Mouse (Mus musculus) limb, embryonic 15.5 days (tissue): ENCODE data around the gene Mpzl2. TPM values are rescaled to one million over a fixed set of nuclear protein-coding genes. Genes with fewer than 3 reads are reported as not detected.

ENCODE experiments used
- ATAC-seq: fragments of 200-750 bp; cut with Nextera tagmentation; 2 replicates; pipeline ENCODE4 v1.8.0; 2017; ENCODE audit warnings: low read depth, moderate TSS enrichment; ENCODE audit not compliant: insufficient number of reproducible peaks, low FRiP score, low TSS enrichment
- H3K27ac ChIP-seq: fragments of 300-500 bp; sonication (generic); 2 replicates; pipeline ENCODE4 v1.5.1; 2015; ENCODE audit warnings: moderate library complexity, mild to moderate bottlenecking, inconsistent platforms
- H3K27me3 ChIP-seq: fragments of 300-500 bp; sonication (generic); 2 replicates; pipeline ENCODE4 v1.6.1; 2015; ENCODE audit warnings: inconsistent platforms
- H3K36me3 ChIP-seq: fragments of 300-500 bp; sonication (generic); 2 replicates; pipeline ENCODE4 v1.6.1; 2015; ENCODE audit warnings: inconsistent platforms
- H3K4me1 ChIP-seq: fragments of 300-500 bp; sonication (generic); 2 replicates; pipeline ENCODE4 v1.6.1; 2015; ENCODE audit warnings: inconsistent platforms
- H3K4me2 ChIP-seq: fragments of 300-500 bp; sonication (generic); 2 replicates; pipeline ENCODE4 v1.6.1; 2015; ENCODE audit warnings: mild to moderate bottlenecking, inconsistent platforms
- H3K4me3 ChIP-seq: fragments of 300-500 bp; sonication (generic); 2 replicates; pipeline ENCODE4 v1.5.1; 2015; ENCODE audit warnings: mild to moderate bottlenecking, inconsistent platforms
- H3K9ac ChIP-seq: fragments of 300-500 bp; sonication (generic); 2 replicates; pipeline ENCODE4 v1.6.1; 2015; ENCODE audit warnings: inconsistent platforms
- H3K9me3 ChIP-seq: fragments of 300-500 bp; sonication (generic); 2 replicates; pipeline ENCODE4 v1.6.1; 2016; ENCODE audit warnings: inconsistent platforms
- WGBS: fragments of 180-500 bp; shearing (Covaris S2); methylation state at CpG from one replicate; pipeline ENCODE4 v1.1.7; 2015; 5-methylcytosine and 5-hydroxymethylcytosine counted together
- polyA plus RNA-seq: library from polyadenylated mRNA; unstranded; fragments of >200 nt; fragmentation: Nextera tagmentation; extraction: Ambion mirVana; gene quantifications from 2 replicates; pipeline ENCODE4 v1.2.1, GENCODE M21; 2015

The Mpzl2 gene
- polyA plus RNA-seq, 1 experiment from 2014 or later = 46.0 TPM

- no peak overlapping the region for H3K4me3 ChIP-seq
- no peak overlapping the region for H3K9ac ChIP-seq
- H3K9me3 ChIP-seq = no peaks in the 10 kb centered on the region
- no peak for ATAC-seq
- H3K27ac ChIP-seq = no peak overlapping the region
- H3K36me3 ChIP-seq = no peaks in the 10 kb centered on the region
- no peaks in the 10 kb centered on the region; the same call in 1 of the 2 replicates for H3K27me3 ChIP-seq
- H3K4me2 ChIP-seq = no peak overlapping the region
- WGBS = 72% methylated on average over 3 of the region's 3 CpGs
- no peaks in the 10 kb centered on the region for H3K4me1 ChIP-seq
Measured at GRCm38 (mm10) chr9:45090811-45091210, 51.2 kb downstream of the Mpzl2 start.

- Histone ChIP-seq H3K9me3 (no peaks in the 10 kb centered on the region), H3K27me3 (no peaks in the 10 kb centered on the region; the same call in 1 of the 2 replicates), H3K9ac (no peak overlapping the region), H3K4me1 (no peaks in the 10 kb centered on the region), H3K36me3 (no peaks in the 10 kb centered on the region), H3K4me2 (no peak overlapping the region), H3K27ac (no peak overlapping the region), H3K4me3 (no peak overlapping the region)
- ATAC-seq = no peak
- WGBS = 59% methylated on average over 4 of the region's 4 CpGs
Measured at GRCm38 (mm10) chr9:45092641-45093040, 53.0 kb downstream of the Mpzl2 start.

DNA sequence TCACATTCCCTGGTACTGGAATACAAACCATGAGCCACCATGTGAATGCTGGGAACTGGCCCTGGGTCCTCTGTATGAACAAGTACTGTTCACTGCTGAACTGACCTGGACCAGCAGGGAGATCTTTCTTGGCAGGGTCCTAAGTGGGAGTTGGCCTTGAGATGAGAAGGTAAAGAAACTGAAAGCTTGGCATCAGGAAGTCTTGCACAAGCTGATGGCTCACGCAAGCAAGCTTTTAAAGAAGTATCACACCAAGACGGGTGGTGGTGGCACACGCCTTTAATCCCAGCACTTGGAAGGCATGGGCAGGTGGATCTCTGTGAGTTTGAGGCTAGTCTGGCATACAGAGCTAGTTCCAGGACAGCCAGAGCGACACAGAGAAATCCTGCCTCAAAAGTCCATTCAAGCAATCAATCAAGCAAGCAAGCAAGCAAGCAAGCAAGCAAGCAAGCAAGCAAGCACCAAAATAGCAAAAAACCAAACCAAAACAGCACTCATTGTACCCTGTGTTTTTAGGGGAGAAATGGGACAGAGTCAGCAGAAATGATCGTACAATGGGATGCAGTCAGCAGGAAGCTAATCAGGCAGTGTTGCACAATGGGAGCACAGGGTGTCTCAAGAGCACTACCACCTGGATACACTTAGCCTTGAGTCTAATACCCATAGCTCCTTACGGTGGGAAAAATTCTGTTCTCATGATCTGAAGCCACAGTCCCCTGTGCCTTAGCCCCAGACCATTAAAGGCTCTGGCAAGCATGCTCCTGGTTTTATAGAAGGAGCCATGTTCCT is 55.7 kb downstream of the Mpzl2 start:
- ATAC-seq = no peak
- no peak overlapping the region for H3K27ac ChIP-seq
- no peaks in the 10 kb centered on the region for H3K4me1 ChIP-seq
- no peaks in the 10 kb centered on the region for H3K9me3 ChIP-seq
- no peaks in the 10 kb centered on the region for H3K36me3 ChIP-seq
- WGBS = 64% methylated on average over 6 of the region's 6 CpGs
- no peak overlapping the region for H3K4me2 ChIP-seq
- H3K4me3 ChIP-seq = no peak overlapping the region
- H3K27me3 ChIP-seq = no peaks in the 10 kb centered on the region
- no peak overlapping the region for H3K9ac ChIP-seq

DNA sequence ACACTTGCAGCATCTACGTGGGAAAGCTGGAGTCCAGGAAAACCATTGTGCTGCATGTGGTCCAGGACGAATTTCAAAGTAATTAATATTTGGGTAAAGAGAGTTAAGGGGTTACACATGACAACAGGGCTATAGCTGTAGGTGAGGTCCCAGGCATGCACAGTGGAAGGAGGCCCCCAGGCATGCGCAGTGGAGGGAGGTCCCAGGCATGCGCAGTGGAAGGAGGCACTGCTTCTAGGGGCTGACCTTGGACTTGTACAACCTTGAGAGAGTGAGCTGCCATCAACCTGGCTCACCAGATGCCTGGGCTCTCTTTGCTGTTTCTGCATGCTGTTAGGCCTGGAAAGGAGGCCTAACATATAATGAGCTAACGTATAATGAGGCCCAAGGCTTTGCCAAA is 58.3 kb downstream of the Mpzl2 start:
- 75% methylated on average over 5 of the region's 5 CpGs for WGBS

DNA sequence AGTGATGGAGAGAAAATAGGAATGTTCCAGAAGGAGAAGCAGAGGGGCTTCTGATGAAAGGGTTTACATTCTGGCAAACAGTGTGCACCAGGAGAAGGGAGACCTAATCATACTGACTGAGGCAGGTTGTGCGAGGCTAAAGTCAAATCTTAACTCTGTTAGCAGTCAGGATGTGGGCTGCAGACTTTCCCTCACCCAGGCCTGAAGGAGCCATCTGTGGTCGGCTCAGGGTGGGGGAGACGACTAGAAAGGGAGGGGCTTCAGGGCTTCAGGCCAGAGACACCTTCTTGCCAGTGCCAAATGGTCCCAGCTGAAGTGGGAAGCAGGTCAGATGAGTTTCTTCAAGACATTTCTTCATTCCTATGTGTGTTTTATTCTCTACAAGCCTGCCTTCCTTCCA is 58.8 kb downstream of the Mpzl2 start:
- WGBS = 29% methylated on average over 3 of the region's 3 CpGs
- no peaks in the 10 kb centered on the region for H3K9me3 ChIP-seq
- no peaks in the 10 kb centered on the region for H3K4me1 ChIP-seq

More for the DNA sequence above, 58.3 kb downstream of the Mpzl2 start:
- no peaks in the 10 kb centered on the region for H3K36me3 ChIP-seq
- no peak overlapping the region for H3K4me2 ChIP-seq
- H3K4me1 ChIP-seq = no peaks in the 10 kb centered on the region
- H3K4me3 ChIP-seq = no peak overlapping the region
- H3K27me3 ChIP-seq = no peaks in the 10 kb centered on the region
- ATAC-seq = no peak
- no peak overlapping the region for H3K9ac ChIP-seq
- H3K9me3 ChIP-seq = no peaks in the 10 kb centered on the region
- no peak overlapping the region for H3K27ac ChIP-seq

DNA sequence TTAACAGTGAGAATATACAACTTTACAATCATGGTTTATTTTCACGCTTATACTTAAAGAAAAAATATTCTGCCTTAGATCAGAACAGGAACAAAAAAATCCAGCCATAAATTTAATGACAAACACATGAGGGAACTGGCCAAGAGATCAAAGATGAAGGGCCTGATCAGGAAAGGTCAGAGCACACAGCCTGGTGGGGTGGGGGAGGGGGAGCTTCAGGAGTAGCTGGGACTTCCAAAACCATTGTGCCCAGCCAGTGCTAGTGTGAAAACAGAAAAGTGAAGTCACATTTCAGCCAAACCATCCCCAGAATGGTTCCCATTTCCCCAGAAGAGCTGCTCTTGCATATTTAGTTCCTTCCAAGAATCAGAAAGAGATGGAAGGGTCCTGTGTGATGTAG is 62.9 kb downstream of the Mpzl2 start:
- Histone ChIP-seq H3K4me3 (no peak overlapping the region), H3K27ac (no peak overlapping the region)

More for the DNA sequence above, 58.8 kb downstream of the Mpzl2 start:
- H3K4me3 ChIP-seq = no peak overlapping the region
- no peak overlapping the region for H3K27ac ChIP-seq
- ATAC-seq = no peak
- H3K4me2 ChIP-seq = no peak overlapping the region
- H3K27me3 ChIP-seq = no peaks in the 10 kb centered on the region
- no peaks in the 10 kb centered on the region for H3K36me3 ChIP-seq
- H3K9ac ChIP-seq = no peak overlapping the region

DNA sequence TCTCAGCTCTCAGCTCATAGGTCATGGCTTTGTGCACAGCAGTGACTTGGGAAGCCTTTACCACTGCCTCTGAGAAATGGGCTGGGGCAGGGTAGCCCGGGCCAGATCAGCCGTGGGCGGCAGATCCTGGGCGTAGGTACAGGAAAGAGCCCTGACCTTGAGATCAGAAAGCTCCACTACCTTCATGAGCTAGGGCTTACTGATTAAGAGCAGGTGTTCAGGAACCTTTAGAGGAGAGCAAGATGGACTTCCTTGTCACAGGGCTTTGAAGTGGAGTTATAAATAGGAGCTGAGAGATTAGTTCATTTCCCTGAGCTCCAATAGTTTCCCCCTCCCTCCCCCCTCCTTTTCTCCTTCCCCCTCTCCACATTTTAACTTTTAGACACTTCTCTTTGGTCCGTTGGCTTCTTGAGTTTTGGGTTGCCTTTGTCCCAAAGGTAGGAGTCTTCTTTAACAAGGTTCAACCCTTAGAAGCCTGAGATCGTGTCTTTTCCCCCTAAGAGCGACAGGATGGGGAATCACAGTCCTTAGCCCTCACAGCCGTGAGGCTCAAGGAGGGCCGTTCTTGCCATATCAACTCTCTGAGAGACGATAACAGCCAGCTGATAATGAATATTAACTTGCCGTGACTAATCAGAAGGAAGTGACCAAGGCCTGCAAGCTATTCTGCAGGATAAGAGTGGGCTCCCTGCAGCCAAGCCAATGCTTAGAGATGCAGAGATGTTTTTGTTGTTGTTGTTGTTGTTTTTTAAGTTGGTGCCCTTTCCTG is 63.8 kb downstream of the Mpzl2 start:
- Histone ChIP-seq H3K9ac (no peak overlapping the region), H3K27me3 (no peaks in the 10 kb centered on the region), H3K4me3 (no peak overlapping the region), H3K4me1 (no peaks in the 10 kb centered on the region), H3K4me2 (no peak overlapping the region), H3K36me3 (no peaks in the 10 kb centered on the region), H3K27ac (no peak overlapping the region), H3K9me3 (no peaks in the 10 kb centered on the region)
- 40% methylated on average over 11 of the region's 11 CpGs for WGBS
- no peak for ATAC-seq

More for the DNA sequence above, 62.9 kb downstream of the Mpzl2 start:
- Histone ChIP-seq H3K4me2 (no peak overlapping the region), H3K9me3 (no peaks in the 10 kb centered on the region), H3K4me1 (no peaks in the 10 kb centered on the region), H3K9ac (no peak overlapping the region), H3K36me3 (no peaks in the 10 kb centered on the region), H3K27me3 (no peaks in the 10 kb centered on the region)
- ATAC-seq = no peak
- WGBS = 30% methylated on average over 1 of the region's 1 CpGs

Other genes starting within 250 kb of the Mpzl2 start
- 2.3 and 2.6 TPM in 2 replicates for gene Tmem25, start 240.5 kb upstream of the Mpzl2 start, polyA plus RNA-seq
- 0.56 and 0.65 TPM in 2 replicates for gene Ttc36, start 236.7 kb upstream of the Mpzl2 start, polyA plus RNA-seq
- 12.4 and 13.7 TPM in 2 replicates for gene Kmt2a, start 158.5 kb upstream of the Mpzl2 start, polyA plus RNA-seq
- 568 and 652 TPM in 2 replicates for gene Atp5l, start 119.1 kb upstream of the Mpzl2 start, polyA plus RNA-seq
- 23.9 and 24.8 TPM in 2 replicates for gene Ube4a, start 74.2 kb upstream of the Mpzl2 start, polyA plus RNA-seq
- gene Cd3g, start 59.4 kb upstream of the Mpzl2 start, polyA plus RNA-seq = 0.51 and 0.76 TPM in 2 replicates
- 0.28 TPM in 1 of 2 replicates, not detected in the other for gene Cd3d, start 58.0 kb upstream of the Mpzl2 start, polyA plus RNA-seq
- 0.38 and 0.45 TPM in 2 replicates for gene Cd3e, start 30.2 kb upstream of the Mpzl2 start, polyA plus RNA-seq
- gene Mpzl3, start 15.4 kb downstream of the Mpzl2 start, polyA plus RNA-seq = 13.9 and 16.3 TPM in 2 replicates
- 0.37 and 0.63 TPM in 2 replicates for gene Jaml, start 39.4 kb downstream of the Mpzl2 start, polyA plus RNA-seq
- 4.6 and 4.9 TPM in 2 replicates for gene Scn2b, start 78.0 kb downstream of the Mpzl2 start, polyA plus RNA-seq
- gene Scn4b, start 98.6 kb downstream of the Mpzl2 start, polyA plus RNA-seq = 0.46 and 0.86 TPM in 2 replicates
- gene BC049352, start 142.2 kb downstream of the Mpzl2 start, polyA plus RNA-seq = 0.15 and 0.30 TPM in 2 replicates
- 22.6 and 23.2 TPM in 2 replicates for gene Tmprss4, start 164.3 kb downstream of the Mpzl2 start, polyA plus RNA-seq
- 1.3 and 1.4 TPM in 2 replicates for gene Il10ra, start 229.3 kb downstream of the Mpzl2 start, polyA plus RNA-seq